Mouse (Mus musculus) liver, embryonic 16.5 days (tissue): ENCODE data around the gene Pcyt2. TPM values are rescaled to one million over a fixed set of nuclear protein-coding genes. Genes with fewer than 3 reads are reported as not detected.
A peak's percentile ranks its signal among the peaks of the same experiment; 100 is the strongest.

ENCODE experiments used
- ATAC-seq: fragments of 200-750 bp; cut with Nextera tagmentation; 2 replicates; pipeline ENCODE4 v1.8.0; 2017; ENCODE audit warnings: low read depth, mild to moderate bottlenecking, moderate number of reproducible peaks, moderate library complexity
- H3K27ac ChIP-seq: fragments of 300-500 bp; sonication (generic); 2 replicates; pipeline ENCODE4 v1.5.1; 2014; ENCODE audit warnings: mild to moderate bottlenecking, low read length
- H3K27me3 ChIP-seq: fragments of 300-500 bp; sonication (generic); 2 replicates; pipeline ENCODE4 v1.6.1; 2014; ENCODE audit warnings: low read depth, low read length, mixed read lengths; ENCODE audit not compliant: control insufficient read depth, insufficient read depth
- H3K36me3 ChIP-seq: fragments of 300-500 bp; sonication (generic); 2 replicates; pipeline ENCODE4 v1.6.1; 2014; ENCODE audit warnings: mild to moderate bottlenecking; ENCODE audit not compliant: control insufficient read depth, insufficient read depth
- H3K4me1 ChIP-seq: fragments of 300-500 bp; sonication (generic); 2 replicates; pipeline ENCODE4 v1.6.1; 2014; ENCODE audit warnings: low read depth, low read length, mixed read lengths; ENCODE audit not compliant: control insufficient read depth
- H3K4me2 ChIP-seq: fragments of 300-500 bp; sonication (generic); 2 replicates; pipeline ENCODE4 v1.6.1; 2014; ENCODE audit warnings: low read depth, low read length, mixed read lengths
- H3K4me3 ChIP-seq: fragments of 300-500 bp; sonication (generic); 2 replicates; pipeline ENCODE4 v1.5.1; 2014; ENCODE audit warnings: low read depth, mild to moderate bottlenecking, low read length
- H3K9ac ChIP-seq: fragments of 300-500 bp; sonication (generic); 2 replicates; pipeline ENCODE4 v1.6.1; 2014; ENCODE audit warnings: low read depth, low read length
- H3K9me3 ChIP-seq: fragments of 300-500 bp; sonication (generic); replicated peaks from 2 replicates; pipeline ENCODE4 v1.6.1; 2016; ENCODE audit warnings: low read length; ENCODE audit not compliant: control insufficient read depth
- WGBS: fragments of 180-500 bp; shearing (Covaris S2); extraction: QIAGEN DNeasy Blood & Tissue Kit; methylation state at CpG from one replicate; pipeline ENCODE4 v1.1.7; 2014; ENCODE audit not compliant: insufficient replicate concordance; 5-methylcytosine and 5-hydroxymethylcytosine counted together
- polyA plus RNA-seq: library from polyadenylated mRNA; unstranded; fragments of >200 nt; fragmentation: Nextera tagmentation; extraction: Ambion mirVana; gene quantifications from 2 replicates; pipeline ENCODE4 v1.2.1, GENCODE M21; 2015

Gene Pcyt2
- 158 and 184 TPM in 2 replicates for polyA plus RNA-seq

DNA sequence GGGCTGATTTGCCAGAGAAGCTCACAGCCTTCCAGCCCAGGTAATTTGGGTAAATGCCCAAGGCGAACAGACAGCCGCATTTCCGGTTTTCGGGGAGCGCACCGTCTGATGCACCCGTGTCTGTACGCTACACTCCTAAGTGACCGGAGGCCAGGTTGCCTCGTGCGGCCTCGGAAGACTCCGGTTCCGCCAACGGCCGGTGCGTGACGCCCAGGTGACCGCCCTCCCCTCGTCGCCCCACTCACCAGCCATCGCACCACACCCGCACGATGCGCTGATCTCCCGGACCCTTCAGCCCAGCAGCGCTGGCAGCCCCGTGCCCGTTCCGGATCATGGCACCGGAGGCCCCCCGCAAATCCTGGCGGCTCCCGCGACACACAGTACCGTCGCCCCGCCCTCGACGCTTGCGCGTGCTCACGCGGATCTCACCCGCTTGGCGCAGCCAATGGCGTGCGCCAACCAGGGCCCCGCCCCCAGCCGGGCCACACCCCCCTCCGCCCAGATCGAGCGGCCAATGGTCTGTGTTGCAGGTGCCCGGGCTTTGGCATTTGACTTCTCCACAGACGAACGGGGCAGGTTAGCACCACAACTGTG is at the start of gene Pcyt2:
TSS of gene Pcyt2 (minus strand) at position 418 of the 594 bp plus-strand sequence.
- under 1% methylated on average over 56 of the region's 56 CpGs for WGBS

GRCm38 (mm10) chr11:120666617-120667016 is 48.9 kb upstream of the Pcyt2 start:
- no peaks in the 10 kb centered on the region for H3K9me3 ChIP-seq
- peaks cover 33% of the 10 kb centered on the region for H3K27me3 ChIP-seq
- no peak for ATAC-seq
- H3K27ac ChIP-seq, result no peak overlapping the region
- H3K4me3 ChIP-seq, result no peak overlapping the region
- H3K4me1 ChIP-seq, result no peaks in the 10 kb centered on the region
- H3K9ac ChIP-seq, result no peak overlapping the region
- 29% methylated on average over 3 of the region's 3 CpGs for WGBS
- no peaks in the 10 kb centered on the region for H3K36me3 ChIP-seq
- H3K4me2 ChIP-seq, result no peak overlapping the region

More for the DNA sequence above, at the start of gene Pcyt2:
- Histone ChIP-seq H3K4me1 (peaks cover 32% of the 10 kb centered on the region), H3K27ac (peak within 1 kb of the TSS; percentile 86), H3K36me3 (peaks cover 48% of the 10 kb centered on the region), H3K27me3 (no peaks in the 10 kb centered on the region), H3K9ac (peak within 1 kb of the TSS; percentile 78), H3K4me3 (peak within 1 kb of the TSS; percentile 88), H3K9me3 (no peaks in the 10 kb centered on the region), H3K4me2 (peak within 1 kb of the TSS; percentile 90)
- peak; percentile 97 for ATAC-seq

DNA sequence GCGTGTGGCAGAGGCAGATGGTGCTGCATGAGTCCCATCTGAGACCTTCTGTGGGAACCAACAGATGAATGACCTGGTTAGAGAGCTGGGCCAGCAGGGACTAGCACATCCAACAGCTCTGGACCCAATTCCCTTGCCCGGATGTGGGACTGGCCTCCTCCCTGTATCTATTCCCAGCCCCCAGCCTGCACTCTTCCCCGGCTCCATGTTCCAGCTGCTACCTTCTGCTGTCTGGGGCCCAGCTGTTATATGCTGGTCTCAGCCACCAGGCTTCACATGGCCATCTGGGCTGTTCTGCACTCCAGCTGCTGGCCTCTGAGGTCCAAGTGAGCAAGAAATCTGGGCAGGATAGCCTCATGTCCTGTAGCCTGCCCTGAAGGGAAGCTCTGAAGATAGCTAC is 47.7 kb upstream of the Pcyt2 start:
- no peak overlapping the region for H3K27ac ChIP-seq
- peaks cover 6% of the 10 kb centered on the region for H3K4me1 ChIP-seq
- H3K4me2 ChIP-seq, result no peak overlapping the region
- 66% methylated on average over 3 of the region's 3 CpGs for WGBS
- H3K4me3 ChIP-seq, result no peak overlapping the region
- H3K9ac ChIP-seq, result no peak overlapping the region
- no peaks in the 10 kb centered on the region for H3K9me3 ChIP-seq
- no peak for ATAC-seq
- H3K27me3 ChIP-seq, result peaks cover 45% of the 10 kb centered on the region
- H3K36me3 ChIP-seq, result no peaks in the 10 kb centered on the region

DNA sequence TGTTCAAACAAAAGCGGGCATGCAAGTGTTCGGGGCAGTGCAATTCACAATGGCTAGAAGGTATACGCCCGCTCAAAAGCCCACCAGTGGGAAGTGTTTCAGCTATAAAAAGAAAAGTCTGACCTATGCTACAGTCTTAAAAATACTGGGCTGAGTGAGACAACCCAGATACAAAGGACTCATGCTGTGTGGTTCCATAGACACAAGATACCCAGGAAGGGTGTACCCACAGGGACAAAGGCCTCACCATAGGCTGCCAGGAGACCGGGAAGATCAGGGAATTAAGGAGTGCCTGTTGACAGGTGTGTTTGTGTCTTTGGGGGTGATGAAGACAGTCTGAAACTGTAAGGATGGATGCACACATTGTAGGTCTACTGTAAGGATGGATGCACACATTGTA is 46.0 kb upstream of the Pcyt2 start:
- peaks cover 62% of the 10 kb centered on the region for H3K27me3 ChIP-seq
- no peak overlapping the region for H3K27ac ChIP-seq
- 83% methylated on average over 5 of the region's 5 CpGs for WGBS
- no peak overlapping the region for H3K4me3 ChIP-seq
- no peak for ATAC-seq
- no peak overlapping the region for H3K4me2 ChIP-seq
- H3K9me3 ChIP-seq, result no peaks in the 10 kb centered on the region
- H3K36me3 ChIP-seq, result no peaks in the 10 kb centered on the region
- H3K9ac ChIP-seq, result no peak overlapping the region
- peaks cover 13% of the 10 kb centered on the region for H3K4me1 ChIP-seq

GRCm38 (mm10) chr11:120662759-120663158 is 45.0 kb upstream of the Pcyt2 start:
- ATAC-seq, result no peak
- no peak overlapping the region for H3K9ac ChIP-seq
- H3K4me1 ChIP-seq, result peaks cover 13% of the 10 kb centered on the region
- no peaks in the 10 kb centered on the region for H3K9me3 ChIP-seq
- H3K4me2 ChIP-seq, result no peak overlapping the region
- no peak overlapping the region for H3K4me3 ChIP-seq
- no peaks in the 10 kb centered on the region for H3K36me3 ChIP-seq
- peaks cover 71% of the 10 kb centered on the region for H3K27me3 ChIP-seq
- 58% methylated on average over 6 of the region's 6 CpGs for WGBS
- no peak overlapping the region for H3K27ac ChIP-seq

DNA sequence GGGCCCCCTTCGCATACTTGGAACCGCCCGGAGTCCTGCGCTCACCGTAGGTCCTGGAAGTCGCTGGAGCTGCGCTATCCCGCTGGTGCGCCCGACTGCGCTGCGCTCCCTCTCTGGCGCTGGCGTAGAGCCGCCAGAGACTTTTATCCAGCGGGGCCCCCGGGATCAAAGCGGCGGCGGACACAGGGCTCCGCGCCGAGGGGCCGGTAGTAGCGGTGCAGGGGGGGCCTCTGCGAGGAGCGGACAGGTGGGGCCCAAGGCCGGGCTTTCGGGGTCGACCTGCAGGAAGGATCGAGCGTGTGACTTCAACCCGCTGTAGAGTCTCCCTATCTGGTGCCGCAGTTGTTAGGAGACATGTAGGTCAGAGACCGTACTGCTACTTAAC is 43.3 kb upstream of the Pcyt2 start, which contains the start of gene Notum:
TSS of gene Notum (minus strand) at position 100 of the 385 bp plus-strand sequence.
- no peaks in the 10 kb centered on the region for H3K36me3 ChIP-seq
- WGBS, result 2% methylated on average over 35 of the region's 35 CpGs
- H3K9me3 ChIP-seq, result no peaks in the 10 kb centered on the region
- H3K9ac ChIP-seq, result no peak within 1 kb of the TSS
- H3K4me2 ChIP-seq, result peak within 1 kb of the TSS; percentile 46
- ATAC-seq, result no peak
- no peak within 1 kb of the TSS for H3K27ac ChIP-seq
- H3K4me1 ChIP-seq, result peaks cover 13% of the 10 kb centered on the region
- peaks cover 80% of the 10 kb centered on the region for H3K27me3 ChIP-seq
- peak within 1 kb of the TSS; percentile 27 for H3K4me3 ChIP-seq

- no peak overlapping the region for H3K27ac ChIP-seq
- H3K4me1 ChIP-seq, result peaks cover 13% of the 10 kb centered on the region
- peak; percentile 28 for ATAC-seq
- H3K9ac ChIP-seq, result no peak overlapping the region
- H3K9me3 ChIP-seq, result no peaks in the 10 kb centered on the region
- H3K4me2 ChIP-seq, result peak overlapping the region; percentile 46
- H3K27me3 ChIP-seq, result peaks cover 79% of the 10 kb centered on the region
- no peaks in the 10 kb centered on the region for H3K36me3 ChIP-seq
- under 1% methylated on average over 74 of the region's 95 CpGs for WGBS
- H3K4me3 ChIP-seq, result peak overlapping the region; percentile 27
Measured at GRCm38 (mm10) chr11:120660301-120661075, 42.8 kb upstream of the Pcyt2 start.

DNA sequence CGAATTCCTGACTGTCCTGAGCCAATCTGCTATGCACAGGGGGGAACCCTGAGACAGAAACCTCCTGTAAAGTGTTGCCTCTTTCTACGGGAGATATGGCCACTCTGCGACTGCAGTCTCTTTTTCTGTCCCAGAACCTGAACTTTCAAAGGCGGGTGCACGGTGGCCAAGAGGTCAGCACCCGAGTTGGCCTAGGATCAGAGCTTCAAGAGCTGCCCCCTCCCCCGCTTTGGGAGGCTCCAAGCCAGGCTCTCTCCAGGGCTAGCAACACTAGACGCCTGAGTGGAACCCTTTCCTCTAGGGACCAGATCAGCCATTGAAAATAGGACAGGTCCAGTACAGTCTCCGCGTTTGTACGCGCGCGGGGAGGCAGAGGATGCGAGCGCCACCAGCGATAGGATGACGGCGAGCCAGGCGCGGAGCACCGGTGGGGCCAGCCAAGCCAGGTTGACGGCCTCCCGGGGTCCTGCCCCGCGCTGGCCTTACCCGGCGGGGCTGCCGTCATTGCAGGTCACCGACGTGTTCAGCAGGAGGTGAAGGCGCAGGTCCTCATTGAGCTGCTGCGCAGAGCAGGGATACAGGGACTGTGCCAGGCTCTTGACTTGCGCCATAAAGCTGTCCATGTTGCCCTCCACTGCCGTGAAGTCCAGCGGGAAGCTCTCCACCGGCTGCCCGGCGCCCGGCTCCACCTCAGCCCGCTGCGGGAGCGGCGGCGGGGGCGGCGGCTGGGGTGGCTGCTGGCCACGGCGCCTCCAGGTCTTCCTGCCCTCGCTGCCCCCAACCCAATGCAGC is 42.0 kb upstream of the Pcyt2 start:
- H3K4me2 ChIP-seq, result peak overlapping the region; percentile 46; the same call in 1 of the 2 replicates
- peak overlapping the region; percentile 27 for H3K4me3 ChIP-seq
- no peak for ATAC-seq
- WGBS, result 6% methylated on average over 49 of the region's 50 CpGs
- H3K9ac ChIP-seq, result no peak overlapping the region
- H3K36me3 ChIP-seq, result no peaks in the 10 kb centered on the region
- H3K9me3 ChIP-seq, result no peaks in the 10 kb centered on the region
- H3K4me1 ChIP-seq, result peaks cover 13% of the 10 kb centered on the region
- H3K27me3 ChIP-seq, result peaks cover 72% of the 10 kb centered on the region
- no peak overlapping the region for H3K27ac ChIP-seq
